Mouse (Mus musculus): ENCODE measurements around the gene Efhc1. TPM values are rescaled to one million over a fixed set of nuclear protein-coding genes. Genes with fewer than 3 reads are reported as not detected.

Gene Efhc1
- polyA plus RNA-seq, 1 experiment: 2.2 TPM

DNA sequence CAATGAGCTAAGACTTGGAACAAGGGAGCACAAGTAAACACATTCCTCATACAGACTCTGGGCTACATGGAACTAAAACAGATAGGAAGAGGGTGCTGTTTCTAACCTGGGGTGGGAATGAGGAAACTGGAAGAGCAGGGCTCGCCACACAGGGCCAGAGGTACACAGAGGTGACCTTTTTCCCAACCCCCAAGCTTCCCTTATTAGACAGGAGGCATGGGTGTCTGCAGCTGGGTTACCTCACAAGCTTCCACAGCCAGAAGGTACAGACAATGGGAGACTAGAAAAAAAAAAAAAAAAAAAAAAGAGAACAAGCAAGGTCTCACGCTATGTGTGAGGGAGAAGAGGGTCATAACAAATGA, 45.9 kb downstream of the Efhc1 start:
- Histone ChIP-seq H3K4me3 (ENCODE audit: insufficient read depth, low read length) (no peak overlapping the region), H3K27ac (ENCODE audit: insufficient read depth, low read length) (no peak overlapping the region), H3K4me1 (ENCODE audit: control insufficient read depth, insufficient read depth, low read length) (no peaks in the 10 kb centered on the region)
- TF ChIP-seq POLR2A (IDR thresholded peaks at IDR 0.05; ENCODE audit: extremely low read depth, insufficient read depth, low read length) (no peak), CTCF (IDR thresholded peaks at IDR 0.05; ENCODE audit: extremely low read depth, insufficient read depth, low read length) (no peak)

DNA sequence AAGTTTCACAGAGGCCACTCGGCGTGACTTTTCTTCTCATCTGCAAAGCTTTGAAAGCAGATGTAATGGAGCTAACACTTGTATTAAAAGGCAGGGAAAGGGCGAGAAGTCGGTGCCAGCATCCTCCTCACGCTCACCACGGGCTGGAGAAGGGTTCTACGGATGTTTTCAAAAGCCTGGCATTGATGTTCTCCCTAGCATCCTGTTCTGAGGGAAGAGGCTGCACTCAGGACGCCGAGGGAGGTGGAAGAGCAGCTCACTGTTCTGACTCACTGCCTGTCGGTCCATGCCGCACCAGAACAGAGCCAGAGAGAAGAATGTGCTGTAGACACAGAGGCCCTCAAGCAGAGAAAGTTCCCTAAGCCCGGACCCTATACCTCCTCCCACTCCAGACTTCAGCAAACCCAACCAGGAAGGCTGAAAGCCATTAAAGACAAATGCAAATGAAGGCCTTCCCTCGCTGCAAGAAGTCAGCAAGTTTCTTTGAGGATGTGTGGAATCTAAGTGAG, 46.5 kb downstream of the Efhc1 start:
- TF ChIP-seq CTCF (IDR thresholded peaks at IDR 0.05; ENCODE audit: extremely low read depth, insufficient read depth, low read length) (no peak), POLR2A (IDR thresholded peaks at IDR 0.05; ENCODE audit: extremely low read depth, insufficient read depth, low read length) (no peak)
- H3K27ac ChIP-seq (ENCODE audit: insufficient read depth, low read length): no peak overlapping the region
- no peaks in the 10 kb centered on the region for H3K4me1 ChIP-seq (ENCODE audit: control insufficient read depth, insufficient read depth, low read length)
- H3K4me3 ChIP-seq (ENCODE audit: insufficient read depth, low read length): no peak overlapping the region

DNA sequence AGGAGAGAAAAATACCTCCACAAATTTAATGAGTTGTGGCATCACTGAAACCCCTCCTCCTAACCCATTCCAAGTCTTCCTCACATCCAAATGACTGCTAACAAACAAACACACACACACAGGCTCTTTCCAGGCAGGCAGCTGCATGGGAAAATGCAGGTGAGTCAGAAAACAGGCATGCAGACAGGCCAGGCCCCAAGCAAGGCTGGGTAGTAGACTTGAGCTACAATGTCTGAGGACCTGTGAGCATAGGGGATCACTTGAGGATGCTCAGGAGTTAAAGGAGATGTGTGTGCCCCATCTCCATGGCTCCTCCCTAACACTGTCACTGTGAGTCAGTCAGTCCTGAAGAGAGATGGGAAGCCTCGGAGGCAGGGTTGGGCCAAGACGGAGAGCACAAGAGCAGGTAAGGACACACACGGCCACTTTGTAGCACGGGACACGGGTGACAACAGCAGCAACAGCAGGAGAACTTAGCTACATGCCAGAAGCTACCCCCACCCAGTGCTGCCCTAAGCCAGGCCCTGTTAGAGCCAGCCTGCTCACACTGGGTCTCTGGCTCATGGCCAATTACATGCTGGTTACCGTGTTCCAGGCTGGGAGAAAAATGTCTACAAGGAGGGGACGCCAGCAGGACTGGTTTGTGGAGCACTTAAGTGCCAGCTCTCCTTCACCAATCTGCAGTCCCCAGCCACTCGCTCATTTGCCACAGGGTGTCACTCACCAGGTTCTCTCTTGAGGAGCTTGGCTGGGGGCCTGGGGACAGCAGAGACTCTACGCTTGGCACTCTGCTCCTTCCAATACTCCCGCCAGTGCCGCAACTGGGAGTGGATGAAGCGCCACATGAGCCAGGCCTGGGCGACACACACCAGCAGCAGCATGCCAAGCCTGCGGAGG, 51.1 kb downstream of the Efhc1 start:
- no peak for TF ChIP-seq CTCF (IDR thresholded peaks at IDR 0.05; ENCODE audit: extremely low read depth, insufficient read depth, low read length)
- H3K4me1 ChIP-seq (ENCODE audit: control insufficient read depth, insufficient read depth, low read length): no peaks in the 10 kb centered on the region
- no peak overlapping the region for H3K27ac ChIP-seq (ENCODE audit: insufficient read depth, low read length)
- H3K4me3 ChIP-seq (ENCODE audit: insufficient read depth, low read length): no peak overlapping the region

GRCm38 (mm10) chr1:21004596-21004995, 53.2 kb downstream of the Efhc1 start:
- TF ChIP-seq POLR2A (IDR thresholded peaks at IDR 0.05; ENCODE audit: extremely low read depth, insufficient read depth, low read length): no peak
- TF ChIP-seq CTCF (IDR thresholded peaks at IDR 0.05; ENCODE audit: extremely low read depth, insufficient read depth, low read length): no peak
- Histone ChIP-seq H3K4me3 (ENCODE audit: insufficient read depth, low read length) (no peak overlapping the region), H3K27ac (ENCODE audit: insufficient read depth, low read length) (no peak overlapping the region), H3K4me1 (ENCODE audit: control insufficient read depth, insufficient read depth, low read length) (no peaks in the 10 kb centered on the region; the same call in 1 of the 2 replicates)

- Histone ChIP-seq H3K4me1 (ENCODE audit: control insufficient read depth, insufficient read depth, low read length) (no peaks in the 10 kb centered on the region; the same call in 1 of the 2 replicates), H3K27ac (ENCODE audit: insufficient read depth, low read length) (no peak overlapping the region), H3K4me3 (ENCODE audit: insufficient read depth, low read length) (no peak overlapping the region)
- TF ChIP-seq CTCF (IDR thresholded peaks at IDR 0.05; ENCODE audit: extremely low read depth, insufficient read depth, low read length) (no peak), POLR2A (IDR thresholded peaks at IDR 0.05; ENCODE audit: extremely low read depth, insufficient read depth, low read length) (no peak)
Measured at GRCm38 (mm10) chr1:21006775-21007174, 55.3 kb downstream of the Efhc1 start.

- TF ChIP-seq CTCF (IDR thresholded peaks at IDR 0.05; ENCODE audit: extremely low read depth, insufficient read depth, low read length) (no peak), POLR2A (IDR thresholded peaks at IDR 0.05; ENCODE audit: extremely low read depth, insufficient read depth, low read length) (no peak)
- Histone ChIP-seq H3K4me1 (ENCODE audit: control insufficient read depth, insufficient read depth, low read length) (no peaks in the 10 kb centered on the region; the same call in 1 of the 2 replicates), H3K27ac (ENCODE audit: insufficient read depth, low read length) (no peak overlapping the region), H3K4me3 (ENCODE audit: insufficient read depth, low read length) (no peak overlapping the region)
Measured at GRCm38 (mm10) chr1:21007941-21008701, 56.7 kb downstream of the Efhc1 start.

DNA sequence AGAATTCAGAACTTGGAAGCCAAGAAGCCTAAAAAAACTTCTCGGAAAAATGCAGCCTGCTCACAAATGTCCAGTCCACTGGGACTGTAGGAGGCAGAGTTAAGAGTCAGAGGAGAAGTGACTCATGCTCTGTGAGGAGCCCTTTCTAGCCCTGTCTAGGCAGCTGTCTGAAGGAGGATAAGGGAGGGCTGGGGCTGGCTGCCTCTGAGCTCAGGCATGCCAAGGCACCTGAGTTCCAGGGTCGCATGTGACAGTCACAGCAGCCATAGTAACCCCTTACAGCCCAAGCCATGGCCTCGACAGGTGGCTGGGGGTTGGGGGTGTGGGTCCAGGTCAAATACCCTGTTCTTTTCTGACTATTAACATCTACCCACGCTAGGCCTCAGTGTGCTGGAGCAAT, 57.5 kb downstream of the Efhc1 start:
- no peak for TF ChIP-seq CTCF (IDR thresholded peaks at IDR 0.05; ENCODE audit: extremely low read depth, insufficient read depth, low read length)
- no peak for TF ChIP-seq POLR2A (IDR thresholded peaks at IDR 0.05; ENCODE audit: extremely low read depth, insufficient read depth, low read length)
- Histone ChIP-seq H3K4me1 (ENCODE audit: control insufficient read depth, insufficient read depth, low read length) (no peaks in the 10 kb centered on the region; the same call in 1 of the 2 replicates), H3K4me3 (ENCODE audit: insufficient read depth, low read length) (no peak overlapping the region), H3K27ac (ENCODE audit: insufficient read depth, low read length) (no peak overlapping the region)

GRCm38 (mm10) chr1:21010282-21010800, 58.9 kb downstream of the Efhc1 start:
- no peak for TF ChIP-seq POLR2A (IDR thresholded peaks at IDR 0.05; ENCODE audit: extremely low read depth, insufficient read depth, low read length)
- no peak for TF ChIP-seq CTCF (IDR thresholded peaks at IDR 0.05; ENCODE audit: extremely low read depth, insufficient read depth, low read length)
- Histone ChIP-seq H3K27ac (ENCODE audit: insufficient read depth, low read length) (no peak overlapping the region), H3K4me1 (ENCODE audit: control insufficient read depth, insufficient read depth, low read length) (peaks cover 2% of the 10 kb centered on the region; the same call in 1 of the 2 replicates), H3K4me3 (ENCODE audit: insufficient read depth, low read length) (no peak overlapping the region)

DNA sequence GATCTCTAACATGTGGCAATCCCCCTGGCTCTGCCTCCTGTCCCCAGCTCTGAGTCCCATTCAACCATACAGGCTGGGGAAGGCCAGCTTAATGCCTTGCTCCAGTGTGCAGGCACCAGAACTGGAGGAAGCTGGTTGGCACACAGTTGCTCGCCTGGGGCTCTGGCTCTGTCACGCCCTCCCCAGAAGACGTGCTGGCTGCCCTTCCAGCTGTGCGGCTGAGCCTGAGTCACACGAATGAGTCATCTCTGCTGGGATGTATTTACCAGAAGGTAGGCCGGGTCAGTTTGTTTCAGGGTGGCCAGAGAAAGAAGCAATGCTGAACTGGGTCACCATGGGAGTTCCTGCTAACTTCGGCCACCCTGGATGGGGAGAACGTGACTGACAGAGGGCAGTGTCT, 63.0 kb downstream of the Efhc1 start:
- Histone ChIP-seq H3K4me3 (ENCODE audit: insufficient read depth, low read length) (no peak overlapping the region), H3K27ac (ENCODE audit: insufficient read depth, low read length) (no peak overlapping the region), H3K4me1 (ENCODE audit: control insufficient read depth, insufficient read depth, low read length) (0 out of 2 replicates have a peak, but pooled peaks cover 2% of the 10 kb centered on the region)
- TF ChIP-seq POLR2A (IDR thresholded peaks at IDR 0.05; ENCODE audit: extremely low read depth, insufficient read depth, low read length) (no peak), CTCF (IDR thresholded peaks at IDR 0.05; ENCODE audit: extremely low read depth, insufficient read depth, low read length) (no peak)

All from cortical plate, adult 2 months (tissue).